Mouse (Mus musculus): ENCODE measurements at regions not wholly inside any gene's neighbourhood (a gene's known extent, or its start where the extent isn't known, plus 50 kb on each side); places are given as distances from the start of the nearest gene placed in this dataset.

DNA sequence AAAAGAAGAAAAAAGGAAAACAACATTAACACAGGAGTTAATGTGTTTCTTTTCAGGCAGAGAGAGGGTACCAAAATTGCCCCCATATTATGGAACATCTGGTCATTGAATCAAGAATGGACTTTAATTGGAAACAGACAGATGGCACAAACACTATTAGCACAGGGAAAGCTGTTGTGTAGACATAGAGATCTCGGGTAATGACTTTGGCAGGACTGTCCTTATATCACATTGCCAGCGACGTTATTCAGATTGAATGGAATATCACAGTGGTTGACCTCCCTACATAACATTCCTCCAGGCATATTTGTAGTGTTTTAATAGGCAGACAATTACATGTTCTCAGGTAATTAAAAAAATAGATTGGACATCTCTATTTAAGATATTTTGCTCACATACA is 158.9 kb upstream of the Cox7c start:
- in situ Hi-C loops (cut with MboI; ENCODE audit: low pct_ligation_motif_present, low pct_unique_long_range_greater_than_20kb, low sequenced_read_pairs) = no loop called here

DNA sequence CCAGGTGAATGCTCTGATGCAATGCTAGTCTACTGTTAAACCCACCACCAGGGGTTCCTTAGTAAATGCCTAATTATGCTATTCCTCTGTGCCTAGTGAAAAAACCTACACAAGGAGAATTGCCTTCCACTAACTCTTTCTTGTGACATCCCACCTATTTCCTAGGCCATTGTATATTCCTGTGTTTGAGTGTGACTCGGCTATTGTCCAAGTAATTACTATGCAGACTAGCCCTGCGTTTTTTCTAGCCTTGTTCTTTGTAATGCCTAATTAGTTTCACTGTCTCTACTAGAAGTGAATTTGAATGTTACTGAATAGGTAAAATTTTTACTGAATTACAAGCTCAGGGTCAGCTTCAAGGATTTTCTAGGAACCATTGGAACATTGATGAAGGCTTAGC is 133.8 kb upstream of the Cox7c start:
- TF ChIP-seq NRF1 (IDR thresholded peaks at IDR 0.05; ENCODE audit: low read depth, low read length) (no peak), ELF1 (IDR thresholded peaks at IDR 0.05; ENCODE audit: low read depth, low read length) (no peak), MAFK (IDR thresholded peaks at IDR 0.05; ENCODE audit: insufficient replicate concordance, low read length) (no peak), KAT2A (IDR thresholded peaks at IDR 0.05; ENCODE audit: insufficient replicate concordance, low read length) (no peak), POLR2AphosphoS2 (IDR thresholded peaks at IDR 0.05; ENCODE audit: low read depth, low read length) (no peak), ZC3H11A (IDR thresholded peaks at IDR 0.05; ENCODE audit: low read depth, low read length) (no peak), MYC (IDR thresholded peaks at IDR 0.05; ENCODE audit: low read depth, low read length) (no peak), PAX5 (IDR thresholded peaks at IDR 0.05; ENCODE audit: low read length) (no peak)
- H3K4me2 ChIP-seq (ENCODE audit: insufficient read depth, low read depth, poor library complexity, severe bottlenecking) = no peak overlapping the region
- no peaks in the 10 kb centered on the region for H3K36me3 ChIP-seq (replicated peaks in 1 of 2; ENCODE audit: control insufficient read depth in 1 of 2, insufficient read depth in 1 of 2, low read length in 1 of 2)
- no peaks in the 10 kb centered on the region for H3K27me3 ChIP-seq (replicated peaks)
- in situ Hi-C loops (cut with MboI; ENCODE audit: low pct_ligation_motif_present, low pct_unique_long_range_greater_than_20kb, low sequenced_read_pairs) = no loop called here
- no peak overlapping the region for H3K27ac ChIP-seq (ENCODE audit: insufficient read depth, low read depth)
- H3K9ac ChIP-seq (ENCODE audit: insufficient read depth, low read depth) = no peak overlapping the region
- no peaks in the 10 kb centered on the region for H3K9me3 ChIP-seq (replicated peaks; ENCODE audit: low read length)
- no peaks in the 10 kb centered on the region for H3K4me1 ChIP-seq (ENCODE audit: control insufficient read depth in 1 of 2, insufficient read depth in 2 of 2)
- no peaks in the 10 kb centered on the region for H3K79me2 ChIP-seq (replicated peaks; ENCODE audit: control insufficient read depth, extremely low read depth, insufficient read depth, poor library complexity, severe bottlenecking)
- DNase-seq (ENCODE audit: extremely low read depth) = no peak
- H3K4me3 ChIP-seq (replicated peaks in 1 of 3; ENCODE audit: low read depth in 2 of 3, low read length in 2 of 3, poor library complexity in 1 of 3) = no peak overlapping the region
- dilution Hi-C loops (cut with MboI; ENCODE audit: extremely low pct_ligation_motif_present, extremely low pct_unique_long_range_greater_than_20kb, low sequenced_read_pairs) = no loop called here

More for the DNA sequence above, 158.9 kb upstream of the Cox7c start:
- H3K4me2 ChIP-seq (ENCODE audit: insufficient read depth, low read depth, poor library complexity, severe bottlenecking) = no peak overlapping the region
- no peak for DNase-seq (ENCODE audit: extremely low read depth)
- no peaks in the 10 kb centered on the region for H3K4me1 ChIP-seq (ENCODE audit: control insufficient read depth in 1 of 2, insufficient read depth in 2 of 2)
- no peaks in the 10 kb centered on the region for H3K9me3 ChIP-seq (replicated peaks; ENCODE audit: low read length)
- TF ChIP-seq ZMIZ1 (IDR thresholded peaks at IDR 0.05; ENCODE audit: low read depth, low read length) (no peak), POLR2A (IDR thresholded peaks at IDR 0.05; ENCODE audit: low read depth, low read length) (no peak), MXI1 (IDR thresholded peaks at IDR 0.05; ENCODE audit: low read depth, low read length) (no peak), RCOR1 (conservative IDR thresholded peaks at IDR 0.05; ENCODE audit: low read depth, low read length) (no peak), CHD1 (IDR thresholded peaks at IDR 0.05; ENCODE audit: low read depth, low read length) (no peak), PAX5 (IDR thresholded peaks at IDR 0.05; ENCODE audit: low read length) (no peak), IRF4 (IDR thresholded peaks at IDR 0.05; ENCODE audit: low read depth, low read length) (no peak), POLR2AphosphoS2 (IDR thresholded peaks at IDR 0.05; ENCODE audit: low read depth, low read length) (no peak), USF2 (conservative IDR thresholded peaks at IDR 0.05; ENCODE audit: low read depth, low read length) (no peak), JUN (IDR thresholded peaks at IDR 0.05; ENCODE audit: insufficient read depth, low read depth, low read length) (no peak), USF1 (IDR thresholded peaks at IDR 0.05; ENCODE audit: low read depth, low read length) (no peak), MAX (IDR thresholded peaks at IDR 0.05; ENCODE audit: low read length) (no peak), BHLHE40 (IDR thresholded peaks at IDR 0.05; ENCODE audit: low read depth, low read length) (no peak), EP300 (IDR thresholded peaks at IDR 0.05; ENCODE audit: low read length) (no peak)
- no peaks in the 10 kb centered on the region; the same call in 1 of the 2 replicates for H3K79me2 ChIP-seq (replicated peaks; ENCODE audit: control insufficient read depth, extremely low read depth, insufficient read depth, poor library complexity, severe bottlenecking)
- no peak overlapping the region for H3K9ac ChIP-seq (ENCODE audit: insufficient read depth, low read depth)
- no peak overlapping the region for H3K27ac ChIP-seq (ENCODE audit: insufficient read depth, low read depth)
- no peaks in the 10 kb centered on the region for H3K36me3 ChIP-seq (replicated peaks in 1 of 2; ENCODE audit: control insufficient read depth in 1 of 2, insufficient read depth in 1 of 2, low read length in 1 of 2)
- H3K27me3 ChIP-seq (replicated peaks) = no peaks in the 10 kb centered on the region
- no peak overlapping the region for H3K4me3 ChIP-seq (replicated peaks in 1 of 3; ENCODE audit: low read depth in 2 of 3, low read length in 2 of 3, poor library complexity in 1 of 3)
- dilution Hi-C loops (cut with MboI; ENCODE audit: extremely low pct_ligation_motif_present, extremely low pct_unique_long_range_greater_than_20kb, low sequenced_read_pairs) = no loop called here
